Mouse (Mus musculus) heart, embryonic 10.5 days (tissue): ENCODE measurements around the gene Gm11444. TPM values are rescaled to one million over a fixed set of nuclear protein-coding genes. Genes with fewer than 3 reads are reported as not detected.

ENCODE experiments used
- DNase-seq: peaks from one replicate; pipeline ENCODE4 v3.0.0-alpha.2; 2017; ENCODE audit warnings: low spot score
- H3K27ac ChIP-seq: fragments of 300-500 bp; sonication (generic); 2 replicates; pipeline ENCODE4 v1.5.1; 2016; ENCODE audit warnings: mild to moderate bottlenecking
- H3K27me3 ChIP-seq: fragments of 300-500 bp; sonication (generic); 2 replicates; pipeline ENCODE4 v1.6.1; 2016; ENCODE audit warnings: mild to moderate bottlenecking; ENCODE audit not compliant: poor library complexity, insufficient read depth, severe bottlenecking
- H3K36me3 ChIP-seq: fragments of 300-500 bp; sonication (generic); 2 replicates; pipeline ENCODE4 v1.6.1; 2016; ENCODE audit warnings: mild to moderate bottlenecking, moderate library complexity
- H3K4me1 ChIP-seq: fragments of 300-500 bp; sonication (generic); 2 replicates; pipeline ENCODE4 v1.6.1; 2016; ENCODE audit warnings: mild to moderate bottlenecking
- H3K4me3 ChIP-seq: fragments of 300-500 bp; sonication (generic); 2 replicates; pipeline ENCODE4 v1.5.1; 2016; ENCODE audit warnings: mild to moderate bottlenecking, moderate library complexity
- H3K9me3 ChIP-seq: fragments of 300-500 bp; sonication (generic); 2 replicates; pipeline ENCODE4 v1.6.1; 2016; ENCODE audit warnings: mild to moderate bottlenecking, moderate library complexity
- WGBS: fragments of 180-500 bp; shearing (Covaris S2); methylation state at CpG from one replicate; pipeline ENCODE4 v1.1.7; 2016; 5-methylcytosine and 5-hydroxymethylcytosine counted together
- polyA plus RNA-seq: library from polyadenylated mRNA; unstranded; fragments of >200 nt; fragmentation: Nextera tagmentation; extraction: Ambion mirVana; gene quantifications from 2 replicates; pipeline ENCODE4 v1.2.1, GENCODE M21; 2016

The Gm11444 gene
- polyA plus RNA-seq, 1 experiment from 2014 or later = not detected

- H3K4me3 ChIP-seq = peak overlapping the region; percentile 46
- DNase-seq = no peak
- peaks cover 43% of the 10 kb centered on the region for H3K4me1 ChIP-seq
- WGBS = under 1% methylated on average over 26 of the region's 26 CpGs
- H3K27me3 ChIP-seq = peaks cover 100% of the 10 kb centered on the region
- H3K27ac ChIP-seq = peak overlapping the region; percentile 43; the same call in 1 of the 2 replicates
- H3K36me3 ChIP-seq = no peaks in the 10 kb centered on the region
- H3K9me3 ChIP-seq = no peaks in the 10 kb centered on the region
These were observed 38.4 kb upstream of the Gm11444 start for GRCm38 (mm10) chr11:85888451-85888961.

DNA sequence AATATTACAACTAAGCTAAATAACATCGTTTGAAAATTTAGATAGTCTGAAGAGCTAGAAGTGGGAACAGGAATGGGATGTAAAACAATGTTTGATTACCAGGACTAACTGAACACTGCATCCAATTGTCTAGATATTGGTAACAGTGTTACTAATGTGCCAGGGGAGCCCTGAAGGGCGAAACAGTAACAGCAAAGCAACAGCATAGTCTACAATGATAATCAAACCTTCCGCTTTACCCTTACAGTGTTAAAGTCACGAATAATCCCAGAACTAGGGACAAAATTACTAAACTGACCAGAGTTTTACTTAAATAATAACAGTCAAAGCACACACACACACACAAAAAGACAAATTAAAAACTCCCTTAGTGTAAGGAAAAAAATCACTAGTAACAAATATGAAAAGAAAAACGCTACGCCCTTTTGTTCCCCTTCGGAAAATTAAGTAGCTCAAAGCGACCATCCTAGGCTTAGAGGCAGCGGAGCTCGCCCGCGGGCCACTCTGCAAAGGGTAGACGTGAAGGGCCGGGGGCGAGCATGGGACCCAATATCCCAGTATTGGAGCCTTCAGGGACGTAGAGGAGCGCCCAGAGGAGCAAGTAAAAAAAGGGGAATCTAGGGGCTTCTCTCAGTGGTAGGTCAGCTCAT, 37.8 kb upstream of the Gm11444 start:
- H3K9me3 ChIP-seq = no peaks in the 10 kb centered on the region
- peaks cover 43% of the 10 kb centered on the region for H3K4me1 ChIP-seq
- H3K4me3 ChIP-seq = peak overlapping the region; percentile 46
- H3K27me3 ChIP-seq = peaks cover 100% of the 10 kb centered on the region
- no peaks in the 10 kb centered on the region for H3K36me3 ChIP-seq
- H3K27ac ChIP-seq = peak overlapping the region; percentile 43; the same call in 1 of the 2 replicates
- WGBS = 5% methylated on average over 17 of the region's 17 CpGs
- no peak for DNase-seq

DNA sequence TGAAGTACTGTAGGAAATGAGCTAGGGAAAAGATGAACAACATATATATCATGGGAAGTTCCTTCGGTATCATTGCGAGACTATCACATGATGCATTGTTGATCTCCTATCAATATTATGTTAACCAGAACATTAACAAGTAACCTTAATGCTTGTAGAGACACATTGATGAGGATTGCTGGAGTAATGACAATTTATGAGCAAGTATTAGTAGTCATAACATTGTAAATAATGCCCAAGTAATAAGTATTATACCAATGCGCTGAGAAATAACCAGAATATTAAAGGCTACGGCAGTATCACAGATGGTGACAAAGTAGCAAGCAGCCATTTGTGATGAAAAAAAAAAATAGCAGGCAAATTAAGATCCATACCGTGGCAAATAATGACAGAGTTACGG, 37.1 kb upstream of the Gm11444 start:
- Histone ChIP-seq H3K27ac (no peak overlapping the region), H3K36me3 (no peaks in the 10 kb centered on the region), H3K9me3 (no peaks in the 10 kb centered on the region), H3K4me3 (no peak overlapping the region), H3K4me1 (peaks cover 43% of the 10 kb centered on the region), H3K27me3 (peaks cover 100% of the 10 kb centered on the region)
- DNase-seq = no peak
- WGBS = 30% methylated on average over 6 of the region's 6 CpGs

- H3K9me3 ChIP-seq = no peaks in the 10 kb centered on the region
- DNase-seq = no peak
- peaks cover 42% of the 10 kb centered on the region for H3K4me1 ChIP-seq
- peak overlapping the region; percentile 59 for H3K27ac ChIP-seq
- WGBS = 4% methylated on average over 22 of the region's 22 CpGs
- peak overlapping the region; percentile 49 for H3K4me3 ChIP-seq
- peaks cover 100% of the 10 kb centered on the region for H3K27me3 ChIP-seq
- no peaks in the 10 kb centered on the region for H3K36me3 ChIP-seq
These were observed 36.3 kb upstream of the Gm11444 start for GRCm38 (mm10) chr11:85886429-85886785.

GRCm38 (mm10) chr11:85885665-85886428, 35.7 kb upstream of the Gm11444 start, which contains the start of gene Tbx4:
Tbx4 (plus strand) TSS chr11:85886422.
- H3K9me3 ChIP-seq = no peaks in the 10 kb centered on the region
- DNase-seq = peak; percentile 74
- peaks cover 100% of the 10 kb centered on the region for H3K27me3 ChIP-seq
- 9% methylated on average over 23 of the region's 28 CpGs for WGBS
- peak within 1 kb of the TSS; percentile 59 for H3K27ac ChIP-seq
- H3K36me3 ChIP-seq = no peaks in the 10 kb centered on the region
- H3K4me3 ChIP-seq = peak within 1 kb of the TSS; percentile 49
- H3K4me1 ChIP-seq = peaks cover 36% of the 10 kb centered on the region

DNA sequence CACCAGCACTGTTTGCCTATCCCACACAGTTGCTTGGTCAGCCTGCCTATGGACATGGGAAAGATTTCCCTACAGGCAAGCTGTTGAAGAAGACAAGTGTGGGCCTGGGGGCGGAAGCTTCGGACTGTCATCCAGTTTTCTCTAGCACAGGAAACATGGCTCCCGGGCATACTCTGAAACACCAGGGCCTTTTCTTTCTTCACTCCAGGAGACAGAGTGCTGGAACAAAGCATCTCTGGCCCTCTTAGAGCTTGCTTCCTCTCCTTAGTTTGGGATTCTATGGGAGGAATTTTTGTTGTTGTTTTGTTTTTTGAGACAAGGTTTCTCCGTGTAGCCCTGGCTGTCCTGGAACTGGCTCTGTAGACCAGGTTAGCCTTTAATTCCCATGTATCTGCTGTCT, 34.4 kb upstream of the Gm11444 start:
- H3K4me1 ChIP-seq = peaks cover 23% of the 10 kb centered on the region
- peaks cover 99% of the 10 kb centered on the region for H3K27me3 ChIP-seq

DNA sequence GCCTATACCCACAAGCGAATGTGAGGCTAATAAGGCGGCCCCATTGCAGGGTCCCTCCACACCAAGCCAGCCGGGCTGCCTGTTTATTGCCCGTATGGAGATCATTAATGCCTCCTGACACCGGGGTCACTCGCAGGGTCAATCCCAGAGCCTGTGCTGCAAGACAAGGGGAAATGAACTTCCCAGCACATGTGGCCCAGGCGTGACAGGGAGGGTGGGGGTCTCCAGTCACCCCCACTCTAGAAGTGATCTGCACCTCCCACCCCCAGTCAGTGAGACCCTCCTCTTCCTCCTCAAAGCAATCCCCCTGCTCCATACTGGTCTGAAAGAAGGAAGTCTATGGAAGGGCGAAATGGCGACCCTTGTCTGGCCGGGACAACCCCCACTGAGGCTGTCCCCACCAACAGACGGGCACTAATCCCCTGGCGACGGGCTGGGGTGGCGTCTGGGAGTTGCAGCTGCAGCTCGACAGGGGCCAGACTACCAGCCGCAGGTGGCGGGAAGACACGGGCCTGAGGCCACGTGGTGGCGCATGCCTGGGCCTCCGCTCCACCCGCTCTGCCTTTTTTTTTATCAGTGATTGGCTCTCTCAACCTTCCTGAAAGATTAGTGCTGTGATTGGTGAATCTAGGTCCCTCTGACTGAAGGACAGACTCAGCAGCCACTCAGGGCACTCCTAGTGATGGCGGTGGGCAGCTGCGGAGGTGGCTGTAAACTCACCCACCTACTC, 26.1 kb upstream of the Gm11444 start:
- peak; percentile 68 for DNase-seq
- no peaks in the 10 kb centered on the region for H3K36me3 ChIP-seq
- 57% methylated on average over 24 of the region's 24 CpGs for WGBS
- no peaks in the 10 kb centered on the region for H3K9me3 ChIP-seq
- H3K4me1 ChIP-seq = peaks cover 6% of the 10 kb centered on the region; the same call in 1 of the 2 replicates
- H3K27ac ChIP-seq = no peak overlapping the region
- 0 out of 2 replicates have a peak overlapping the region, but pooled peaks have one; percentile 13 for H3K4me3 ChIP-seq
- peaks cover 48% of the 10 kb centered on the region for H3K27me3 ChIP-seq

More for the DNA sequence above, 34.4 kb upstream of the Gm11444 start:
- H3K9me3 ChIP-seq = no peaks in the 10 kb centered on the region
- WGBS = 54% methylated on average over 4 of the region's 4 CpGs
- no peaks in the 10 kb centered on the region for H3K36me3 ChIP-seq
- H3K4me3 ChIP-seq = no peak overlapping the region
- no peak overlapping the region for H3K27ac ChIP-seq
- DNase-seq = no peak

- Histone ChIP-seq H3K4me1 (no peaks in the 10 kb centered on the region), H3K27me3 (peaks cover 11% of the 10 kb centered on the region; the same call in 1 of the 2 replicates), H3K27ac (no peak overlapping the region), H3K4me3 (no peak overlapping the region), H3K36me3 (no peaks in the 10 kb centered on the region), H3K9me3 (no peaks in the 10 kb centered on the region)
- WGBS = 28% methylated on average over 7 of the region's 7 CpGs
- DNase-seq = no peak
These were observed 14.2 kb upstream of the Gm11444 start for GRCm38 (mm10) chr11:85864363-85864762.

DNA sequence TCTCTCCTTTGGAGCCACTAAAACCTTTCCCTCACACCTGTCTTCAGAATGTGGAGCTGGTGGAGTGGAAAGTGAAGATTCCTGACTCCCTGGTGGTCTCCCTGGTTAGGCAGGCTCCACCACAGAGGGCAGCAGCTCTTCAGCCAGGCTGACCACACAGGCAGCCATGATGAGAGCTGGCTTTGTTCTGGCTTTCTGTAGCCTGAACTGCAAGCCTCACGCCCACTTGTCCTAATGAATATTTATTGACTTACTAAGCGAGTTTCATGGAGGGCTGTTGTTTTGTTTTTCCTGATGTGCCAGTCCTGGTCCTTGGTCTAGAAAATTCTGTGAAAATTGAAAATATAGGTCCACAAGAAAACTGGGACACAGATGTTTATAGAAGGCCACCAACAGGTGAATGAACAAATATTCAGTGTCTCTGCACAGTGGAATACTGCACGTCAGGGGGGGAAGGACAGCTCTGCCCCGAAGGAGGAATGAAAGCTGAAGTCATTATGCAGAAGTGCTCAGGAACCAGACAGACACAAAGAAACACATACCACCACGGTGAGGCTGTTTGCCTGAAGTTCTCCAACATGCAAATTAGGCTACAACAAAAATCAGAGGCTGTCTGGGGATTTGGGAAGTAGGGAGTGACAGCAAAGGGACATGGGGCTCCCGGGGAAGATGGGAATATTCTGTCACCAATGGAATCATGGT, 8.0 kb upstream of the Gm11444 start:
- WGBS = 40% methylated on average over 6 of the region's 6 CpGs
- H3K36me3 ChIP-seq = no peaks in the 10 kb centered on the region
- DNase-seq = no peak

DNA sequence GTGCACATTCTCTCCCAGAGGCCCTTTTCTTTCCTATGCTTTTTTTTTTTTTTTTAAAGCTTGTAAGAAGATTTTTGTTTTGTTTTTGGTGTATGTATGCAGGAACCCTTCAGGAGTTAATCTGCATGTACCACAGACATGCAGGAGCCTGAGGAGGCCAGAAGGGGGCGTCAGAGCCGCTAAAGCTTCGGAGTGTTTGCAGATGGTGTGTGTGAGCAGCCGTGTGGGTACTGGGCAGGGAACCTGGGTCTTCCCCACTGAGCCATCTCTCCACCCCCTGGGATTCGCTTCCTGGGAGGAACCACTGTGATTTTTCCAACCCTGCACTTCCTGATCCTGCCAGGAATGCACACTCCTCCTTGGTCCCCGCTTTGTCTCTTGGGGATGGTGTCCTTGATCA, 625 bp upstream of the Gm11444 start:
- Histone ChIP-seq H3K27ac (no peak overlapping the region), H3K4me3 (no peak overlapping the region), H3K36me3 (no peaks in the 10 kb centered on the region), H3K27me3 (peaks cover 28% of the 10 kb centered on the region), H3K9me3 (no peaks in the 10 kb centered on the region), H3K4me1 (peaks cover 14% of the 10 kb centered on the region)
- 37% methylated on average over 6 of the region's 6 CpGs for WGBS
- peak; percentile 75 for DNase-seq

More for the DNA sequence above, 8.0 kb upstream of the Gm11444 start:
- no peaks in the 10 kb centered on the region for H3K9me3 ChIP-seq
- no peaks in the 10 kb centered on the region for H3K4me1 ChIP-seq
- H3K27me3 ChIP-seq = peaks cover 3% of the 10 kb centered on the region; the same call in 1 of the 2 replicates
- H3K4me3 ChIP-seq = no peak overlapping the region
- no peak overlapping the region for H3K27ac ChIP-seq

DNA sequence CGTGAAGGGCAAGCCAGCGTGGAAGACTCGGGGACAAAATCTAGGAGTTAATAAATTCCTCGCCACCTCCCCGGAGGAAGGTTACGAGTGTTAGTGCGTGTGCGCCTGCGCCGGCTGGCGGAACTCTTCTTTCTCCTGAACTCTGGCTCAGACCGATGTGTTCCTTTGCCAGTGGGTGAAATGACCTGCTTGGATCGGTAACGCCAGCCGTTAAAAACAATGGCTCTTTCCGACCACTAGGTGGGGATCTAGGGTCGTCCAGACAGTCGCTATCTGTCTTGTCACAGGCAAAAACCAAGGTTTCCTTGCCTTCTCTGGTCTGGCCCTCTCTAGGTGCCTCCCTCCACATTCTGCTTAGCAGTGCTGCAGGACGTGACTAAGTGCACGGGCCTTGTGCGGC, 1.1 kb downstream of the Gm11444 start:
- peak overlapping the region; percentile 43 for H3K4me3 ChIP-seq
- no peaks in the 10 kb centered on the region for H3K9me3 ChIP-seq
- 3% methylated on average over 21 of the region's 21 CpGs for WGBS

DNA sequence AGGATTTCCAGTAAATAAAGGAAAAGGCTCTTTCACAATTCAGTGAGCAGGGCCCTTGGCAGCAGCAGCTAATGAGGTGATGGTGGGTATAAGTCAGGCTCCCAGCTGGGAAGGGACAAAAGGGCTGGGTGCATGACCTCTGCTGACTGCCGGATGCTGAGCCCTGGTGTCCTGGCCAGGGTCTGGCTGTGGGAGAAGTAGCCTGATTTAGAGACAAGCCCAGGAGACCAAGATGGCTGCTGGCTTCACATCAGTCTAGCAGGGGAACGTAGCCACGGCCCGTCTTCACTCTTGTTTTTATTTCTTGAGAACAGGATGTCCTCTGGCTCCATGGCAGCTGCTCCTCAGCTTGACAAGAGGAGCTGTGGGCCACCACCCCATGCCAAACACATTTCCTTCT, 3.6 kb downstream of the Gm11444 start:
- no peak overlapping the region for H3K4me3 ChIP-seq
- WGBS = 53% methylated on average over 4 of the region's 4 CpGs
- peak; percentile 69 for DNase-seq
- H3K9me3 ChIP-seq = no peaks in the 10 kb centered on the region
- H3K27me3 ChIP-seq = peaks cover 56% of the 10 kb centered on the region
- no peaks in the 10 kb centered on the region for H3K36me3 ChIP-seq
- H3K27ac ChIP-seq = no peak overlapping the region
- H3K4me1 ChIP-seq = peaks cover 39% of the 10 kb centered on the region

More for the DNA sequence above, 1.1 kb downstream of the Gm11444 start:
- Histone ChIP-seq H3K36me3 (no peaks in the 10 kb centered on the region), H3K27me3 (peaks cover 41% of the 10 kb centered on the region), H3K4me1 (peaks cover 17% of the 10 kb centered on the region), H3K27ac (peak overlapping the region; percentile 72; the same call in 1 of the 2 replicates)
- peak; percentile 92 for DNase-seq
